In genomic region chr1:91572458-91572857, GRCm38 (mm10) we compare ENCODE assay signal across 34 mouse cellular contexts.
"Had no signal": no experiment of that assay in that cellular context is flagged by ENCODE, and none has a peak within 500 bp of the region (broad histone marks: within the 10 kb centered on the region; RNA-seq: fewer than 3 reads in every experiment).

No protein-coding gene starts in this region.

- H3K4me1 ChIP-seq: heart, embryonic 10.5 days; heart, embryonic 12.5 days; heart, embryonic 13.5 days; heart, embryonic 15.5 days; hindbrain, embryonic 10.5 days; hindbrain, embryonic 12.5 days; hindbrain, embryonic 13.5 days; hindbrain, embryonic 15.5 days had no signal

- ATAC-seq: hindbrain, postnatal 0 days; inflammation-experienced regulatory T-cells, adult 6 months; intestine, embryonic 15.5 days; intestine, embryonic 16.5 days; intestine, postnatal 0 days had no signal

- H3K4me2 ChIP-seq: heart, embryonic 11.5 days; heart, embryonic 12.5 days; heart, embryonic 13.5 days; heart, embryonic 15.5 days; hindbrain, embryonic 12.5 days; hindbrain, embryonic 13.5 days; hindbrain, embryonic 14.5 days; hindbrain, embryonic 15.5 days; intestine, embryonic 15.5 days; kidney, embryonic 15.5 days had no signal

- H3K27me3 ChIP-seq: heart, embryonic 15.5 days; hindbrain, embryonic 12.5 days; hindbrain, embryonic 13.5 days; hindbrain, embryonic 15.5 days; intestine, embryonic 15.5 days had no signal

- H3K9me3 ChIP-seq: heart, embryonic 10.5 days; heart, embryonic 12.5 days; heart, embryonic 13.5 days; heart, embryonic 15.5 days; hindbrain, embryonic 10.5 days; hindbrain, embryonic 12.5 days; hindbrain, embryonic 13.5 days; hindbrain, embryonic 15.5 days; intestine, embryonic 15.5 days; kidney, embryonic 15.5 days had no signal

- H3K9ac ChIP-seq: heart, embryonic 12.5 days; heart, embryonic 13.5 days; heart, embryonic 15.5 days; hindbrain, embryonic 12.5 days; hindbrain, embryonic 13.5 days; hindbrain, embryonic 14.5 days; hindbrain, embryonic 15.5 days; intestine, embryonic 15.5 days; kidney, embryonic 15.5 days had no signal

- H3K36me3 ChIP-seq: heart, embryonic 10.5 days; heart, embryonic 12.5 days; heart, embryonic 13.5 days; heart, embryonic 15.5 days; hindbrain, embryonic 10.5 days; hindbrain, embryonic 12.5 days; hindbrain, embryonic 13.5 days; hindbrain, embryonic 15.5 days; intestine, embryonic 15.5 days; kidney, embryonic 15.5 days had no signal

- DNase-seq: heart, postnatal 10 days; heart, postnatal 14 days; heart, postnatal 36 days; heart, postnatal 4 days; kidney, adult 11 months; kidney, adult 18-20 months; kidney, adult 2 months; kidney, adult 8-10 months; kidney, adult 9 months; kidney, postnatal 10 days; kidney, postnatal 14 days; kidney, postnatal 25 days; kidney, postnatal 36 days; kidney, postnatal 4 days; layer of hippocampus, adult 9-11 months; layer of hippocampus, postnatal 36 days had no signal

- H3K4me3 ChIP-seq: heart, embryonic 10.5 days; heart, embryonic 12.5 days; heart, embryonic 13.5 days; heart, embryonic 15.5 days; hindbrain, embryonic 10.5 days; hindbrain, embryonic 12.5 days; hindbrain, embryonic 13.5 days; hindbrain, embryonic 15.5 days; intestine, embryonic 15.5 days; kidney, embryonic 15.5 days; layer of hippocampus, adult 2 months had no signal

- H3K27ac ChIP-seq: heart, embryonic 10.5 days; heart, embryonic 13.5 days; heart, embryonic 15.5 days; hindbrain, embryonic 10.5 days; hindbrain, embryonic 12.5 days; hindbrain, embryonic 13.5 days; hindbrain, embryonic 14.5 days; hindbrain, embryonic 15.5 days; hindbrain, postnatal 0 days; intestine, embryonic 15.5 days; kidney, embryonic 15.5 days; kidney, postnatal 0 days; layer of hippocampus, adult 2 months had no signal
